Mouse (Mus musculus) liver, embryonic 14 days (tissue): ENCODE measurements around the gene Guf1. TPM values are rescaled to one million over a fixed set of nuclear protein-coding genes. Genes with fewer than 3 reads are reported as not detected.

Experiments
- polyA plus RNA-seq: library from polyadenylated mRNA; depleted of rRNA; stranded (reverse); fragments of >200 nt; gene quantifications from 2 replicates; pipeline ENCODE4 v1.2.3, GENCODE M21; 2012; rRNA removed

Gene Guf1
- polyA plus RNA-seq, result 7.8 and 8.2 TPM in 2 replicates

GRCm38 (mm10) chr5:69556628-69557403 is at the start of gene Guf1:
TSS of gene Guf1 (plus strand) at chr5:69556923.

GRCm38 (mm10) chr5:69542489-69542888 is 14.2 kb upstream of the Guf1 start, which contains the start of gene Yipf7:
TSS of gene Yipf7 (minus strand) at chr5:69542648.

GRCm38 (mm10) chr5:69591640-69592461 is 35.1 kb downstream of the Guf1 start, which contains the start of gene Gnpda2:
TSS of gene Gnpda2 (minus strand) at chr5:69592340.

Other genes starting within 250 kb of the Guf1 start
- gene Kctd8, start 215.2 kb upstream of the Guf1 start, polyA plus RNA-seq, result 0.01 TPM in 2 replicates
- gene Yipf7, start 14.3 kb upstream of the Guf1 start, polyA plus RNA-seq, result 0.05 TPM in 1 of 2 replicates, not detected in the other
- 2.9 and 3.2 TPM in 2 replicates for gene Gnpda2, start 35.4 kb downstream of the Guf1 start, polyA plus RNA-seq